Mouse (Mus musculus) lung, postnatal 4 days (tissue): Measurements from ENCODE around the gene Olfr1462.

ENCODE experiments used
- DNase-seq, 2 experiments: peaks; one replicate each; pipeline ENCODE4 v3.0.0; 2021

The Olfr1462 gene

DNA sequence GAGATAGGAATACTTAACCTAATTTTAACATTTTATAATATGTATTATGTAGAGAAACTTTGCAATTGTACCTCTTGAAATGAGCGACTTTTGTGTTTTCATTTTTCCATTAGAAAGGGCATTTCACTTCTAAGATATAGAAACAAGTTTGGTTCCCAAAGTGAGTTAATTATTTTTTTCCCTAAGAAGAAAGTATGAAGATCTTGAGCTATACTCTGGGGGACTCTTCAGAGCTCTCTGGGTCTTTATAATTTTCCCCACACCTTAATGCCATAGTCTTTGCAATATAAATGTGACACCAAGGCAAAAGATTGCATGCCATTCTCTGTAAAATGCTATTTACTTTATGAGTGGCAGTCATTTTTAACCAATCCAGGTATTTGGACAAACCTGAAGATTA is at the start of gene Olfr1462:
Gene Olfr1462, plus strand, starts transcription at position 301 of the 400 bp plus-strand sequence.
- no peak for DNase-seq

DNA sequence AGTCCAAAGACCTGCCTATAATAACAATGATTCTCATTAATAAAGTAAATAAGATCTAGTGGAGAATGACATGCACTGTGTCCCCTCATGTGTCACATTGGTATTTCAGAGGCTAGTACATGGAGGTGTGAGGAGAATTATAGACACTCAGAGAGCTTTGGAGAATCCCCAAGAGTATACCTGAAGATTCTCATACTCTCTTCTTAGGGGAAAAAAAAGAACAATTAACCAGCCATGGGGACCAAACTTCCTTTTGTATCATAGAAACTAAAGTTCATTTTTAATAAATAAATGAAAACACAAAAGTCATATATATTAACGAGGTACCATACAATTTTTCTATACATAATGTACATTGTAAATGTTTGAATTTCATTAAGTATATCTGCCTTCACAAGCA is 36.1 kb upstream of the Olfr1462 start, which contains the start of gene Olfr1459:
Gene Olfr1459, minus strand, starts transcription at position 101 of the 400 bp plus-strand sequence.
- no peak for DNase-seq

GRCm38 (mm10) chr19:13162700-13163099 is 22.8 kb upstream of the Olfr1462 start, which contains the start of gene Olfr1461:
Gene Olfr1461 (plus strand): TSS chr19:13163000.
- DNase-seq = no peak

DNA sequence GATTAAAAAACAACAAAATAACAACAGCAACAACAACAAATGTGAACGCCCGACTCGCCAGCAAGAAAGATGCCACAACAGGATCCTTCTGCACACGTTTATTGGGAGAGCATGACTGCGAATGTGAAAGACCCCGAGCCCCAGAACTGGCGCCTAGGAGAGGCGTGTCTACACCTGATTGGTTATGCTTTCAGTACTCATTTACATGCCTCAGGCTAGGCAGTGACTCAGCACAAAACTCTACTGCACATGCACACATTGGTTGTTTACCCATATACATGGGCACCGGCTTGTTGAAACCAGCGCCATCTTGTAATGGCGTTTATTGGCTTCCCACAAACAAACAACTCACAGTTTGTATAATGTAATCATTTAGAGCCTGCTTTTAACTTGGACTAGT is 36.1 kb downstream of the Olfr1462 start:
- DNase-seq = no peak

DNA sequence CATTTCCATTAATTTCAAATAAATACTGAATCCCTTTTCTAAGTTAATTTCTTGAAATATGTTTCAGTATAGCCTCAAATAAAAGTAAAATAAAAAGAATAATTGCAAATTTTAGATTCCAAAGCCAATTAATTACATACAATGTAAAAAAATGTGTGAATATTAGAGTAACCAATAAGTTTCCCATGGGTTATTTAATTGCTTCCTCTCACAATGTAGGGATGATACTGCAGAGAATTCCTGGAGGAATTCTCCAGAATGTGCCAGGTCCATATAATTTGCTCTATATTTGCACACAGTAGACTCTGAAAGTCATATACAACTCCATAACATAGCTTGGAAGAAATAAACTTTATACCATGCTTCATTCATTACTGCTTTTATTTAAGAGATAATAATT is 45.5 kb downstream of the Olfr1462 start, which contains the start of gene Olfr1463:
Gene Olfr1463, plus strand, starts transcription at position 301 of the 400 bp plus-strand sequence.
- DNase-seq = no peak
